Mouse (Mus musculus) embryonic facial prominence, embryonic 11.5 days (tissue): ENCODE results near the gene Lsmem1. TPM values are rescaled to one million over a fixed set of nuclear protein-coding genes. Genes with fewer than 3 reads are reported as not detected.
"Not testable (repeated sequence)": the region's sequence is repeated elsewhere in the genome, so short reads cannot be mapped to it uniquely, and the experiment has no call there.

Experiments used
- ATAC-seq: fragments of 200-750 bp; cut with Nextera tagmentation; replicated peaks from 2 replicates; pipeline ENCODE4 v1.8.0; 2017; ENCODE audit warnings: low read depth; ENCODE audit not compliant: insufficient number of reproducible peaks, low FRiP score, low TSS enrichment
- DNase-seq: peaks from one replicate; pipeline ENCODE4 v3.0.0-alpha.2; 2015; ENCODE audit warnings: low spot score
- H3K27ac ChIP-seq: fragments of 300-500 bp; sonication (generic); replicated peaks from 2 replicates; pipeline ENCODE4 v1.5.1; 2014; ENCODE audit warnings: mild to moderate bottlenecking, low read depth, low read length, control low read depth
- H3K27me3 ChIP-seq: fragments of 300-500 bp; sonication (generic); 2 replicates; pipeline ENCODE4 v1.6.1; 2014; ENCODE audit warnings: mild to moderate bottlenecking, low read length, moderate library complexity, mixed read lengths; ENCODE audit not compliant: control insufficient read depth, insufficient read depth
- H3K36me3 ChIP-seq: fragments of 300-500 bp; sonication (generic); replicated peaks from 2 replicates; pipeline ENCODE4 v1.6.1; 2014; ENCODE audit warnings: low read depth, mild to moderate bottlenecking, low read length, moderate library complexity, mixed read lengths; ENCODE audit not compliant: control insufficient read depth, insufficient read depth
- H3K4me1 ChIP-seq: fragments of 300-500 bp; sonication (generic); 2 replicates; pipeline ENCODE4 v1.6.1; 2014; ENCODE audit warnings: low read length, mixed read lengths; ENCODE audit not compliant: control insufficient read depth, insufficient read depth
- H3K4me2 ChIP-seq: fragments of 300-500 bp; sonication (generic); 2 replicates; pipeline ENCODE4 v1.6.1; 2014; ENCODE audit warnings: low read depth, mild to moderate bottlenecking, control low read depth, low read length, moderate library complexity
- H3K4me3 ChIP-seq: fragments of 300-500 bp; sonication (generic); 2 replicates; pipeline ENCODE4 v1.5.1; 2014; ENCODE audit warnings: low read depth, low read length, control low read depth
- H3K9ac ChIP-seq: fragments of 300-500 bp; sonication (generic); replicated peaks from 2 replicates; pipeline ENCODE4 v1.6.1; 2014; ENCODE audit warnings: mild to moderate bottlenecking, control low read depth, low read length
- H3K9me3 ChIP-seq: fragments of 300-500 bp; sonication (generic); replicated peaks from 2 replicates; pipeline ENCODE4 v1.6.1; 2016; ENCODE audit warnings: mild to moderate bottlenecking, low read length, inconsistent platforms, mixed read lengths; ENCODE audit not compliant: control insufficient read depth
- WGBS: fragments of 180-500 bp; shearing (Covaris S2); extraction: QIAGEN DNeasy Blood & Tissue Kit; methylation state at CpG from one replicate; pipeline ENCODE4 v1.1.7; 2014; 5-methylcytosine and 5-hydroxymethylcytosine counted together
- polyA plus RNA-seq: library from polyadenylated mRNA; unstranded; fragments of >200 nt; fragmentation: Nextera tagmentation; extraction: Ambion mirVana; gene quantifications from 2 replicates; pipeline ENCODE4 v1.2.1, GENCODE M21; 2014

Gene Lsmem1
- polyA plus RNA-seq, 1 experiment from 2014 or later, result 0.20 TPM

- no peak for DNase-seq
- H3K4me2 ChIP-seq, result no peak overlapping the region
Observed at GRCm38 (mm10) chr12:40176158-40176557, 23.1 kb downstream of the Lsmem1 start.

DNA sequence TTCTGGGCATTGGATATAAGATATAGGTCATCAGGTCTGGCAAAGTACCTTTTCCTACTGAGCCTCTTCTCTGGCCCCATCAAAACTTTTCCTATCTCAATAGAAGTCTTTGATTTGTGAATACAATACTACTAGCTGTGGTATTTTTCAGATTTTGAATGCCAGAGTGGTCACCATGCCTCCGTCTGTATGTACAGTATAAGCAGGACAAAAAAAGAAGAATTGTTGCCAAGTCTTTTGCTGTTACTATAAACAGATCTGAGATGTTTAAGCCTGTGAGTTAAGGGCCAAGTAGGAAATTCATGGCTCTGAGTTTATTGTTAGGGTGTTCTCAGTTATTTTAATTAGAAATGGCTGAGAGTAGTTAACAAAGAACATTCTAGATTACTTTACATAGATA is 24.1 kb downstream of the Lsmem1 start:
- 71% methylated on average over 1 of the region's 1 CpGs for WGBS
- H3K4me1 ChIP-seq, H3K4me2 ChIP-seq, H3K36me3 ChIP-seq, H3K9ac ChIP-seq, H3K4me3 ChIP-seq, H3K27ac ChIP-seq, H3K27me3 ChIP-seq, H3K9me3 ChIP-seq, DNase-seq, ATAC-seq: not testable (repeated sequence)

More at GRCm38 (mm10) chr12:40176158-40176557, 23.1 kb downstream of the Lsmem1 start:
- Histone ChIP-seq H3K36me3 (no peaks in the 10 kb centered on the region), H3K27ac (no peak overlapping the region), H3K9me3 (no peaks in the 10 kb centered on the region; the same call in 1 of the 2 replicates), H3K4me3 (no peak overlapping the region), H3K27me3 (no peaks in the 10 kb centered on the region), H3K9ac (no peak overlapping the region), H3K4me1 (no peaks in the 10 kb centered on the region)
- ATAC-seq, result no peak
- WGBS, result 76% methylated on average over 2 of the region's 2 CpGs

DNA sequence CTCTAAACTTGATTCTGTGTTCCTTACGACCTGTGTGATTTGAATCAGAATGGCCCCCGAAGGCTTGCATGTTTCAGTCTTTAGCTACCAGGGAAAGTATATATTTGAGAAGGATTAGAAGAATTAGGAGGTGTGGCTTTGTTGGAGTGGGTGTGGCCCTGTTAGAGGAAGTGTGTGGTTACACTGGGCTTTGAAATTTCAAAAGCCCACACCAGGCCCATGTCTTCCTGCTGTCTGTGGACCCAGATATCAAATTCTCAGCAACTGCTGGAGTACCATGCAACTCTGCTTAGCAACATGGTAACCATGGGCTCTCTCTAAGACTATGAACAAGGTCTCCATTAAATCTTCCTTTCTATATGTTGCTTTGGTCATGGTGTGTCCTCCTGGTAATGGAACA is 27.7 kb downstream of the Lsmem1 start:
- H3K36me3 ChIP-seq, result no peaks in the 10 kb centered on the region
- H3K27me3 ChIP-seq, result no peaks in the 10 kb centered on the region
- no peak overlapping the region for H3K27ac ChIP-seq
- H3K4me1 ChIP-seq, result no peaks in the 10 kb centered on the region
- H3K9me3 ChIP-seq, result no peaks in the 10 kb centered on the region
- DNase-seq (no peak), ATAC-seq (no peak)
- WGBS, result 94% methylated on average over 2 of the region's 2 CpGs
- no peak overlapping the region for H3K4me2 ChIP-seq
- H3K4me3 ChIP-seq, result no peak overlapping the region
- no peak overlapping the region for H3K9ac ChIP-seq

DNA sequence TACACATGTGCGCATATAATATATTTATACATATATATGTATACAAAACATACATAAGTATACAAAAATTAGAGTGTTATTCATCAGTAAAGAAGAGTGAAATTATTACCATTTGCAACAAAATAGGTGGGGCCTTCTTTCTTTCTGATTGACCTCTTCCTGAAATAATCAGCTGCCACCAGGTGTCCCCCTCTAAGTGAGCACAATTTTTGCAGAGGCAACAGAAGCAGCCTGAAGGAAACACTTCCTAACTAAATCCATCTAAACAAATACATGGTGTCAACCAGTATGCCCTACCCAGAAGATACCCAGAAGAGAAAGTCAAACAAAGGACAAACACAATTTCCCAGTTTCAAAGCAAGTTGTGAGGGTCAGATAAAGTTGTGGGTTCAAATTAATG is 29.6 kb downstream of the Lsmem1 start:
- Histone ChIP-seq H3K36me3 (no peaks in the 10 kb centered on the region), H3K4me3 (no peak overlapping the region), H3K27me3 (no peaks in the 10 kb centered on the region), H3K4me2 (no peak overlapping the region), H3K4me1 (no peaks in the 10 kb centered on the region), H3K9ac (no peak overlapping the region), H3K9me3 (no peaks in the 10 kb centered on the region), H3K27ac (no peak overlapping the region)
- DNase-seq, result no peak
- no peak for ATAC-seq
- 96% methylated on average over 1 of the region's 1 CpGs for WGBS

GRCm38 (mm10) chr12:40164621-40165020 is 34.7 kb downstream of the Lsmem1 start:
- ATAC-seq, result no peak
- Histone ChIP-seq H3K9ac (no peak overlapping the region), H3K4me1 (no peaks in the 10 kb centered on the region), H3K4me2 (no peak overlapping the region), H3K36me3 (no peaks in the 10 kb centered on the region), H3K4me3 (no peak overlapping the region), H3K27ac (no peak overlapping the region), H3K9me3 (no peaks in the 10 kb centered on the region), H3K27me3 (no peaks in the 10 kb centered on the region)
- WGBS, result 13% methylated on average over 2 of the region's 2 CpGs
- peak; percentile 67 for DNase-seq

GRCm38 (mm10) chr12:40160777-40161176 is 38.5 kb downstream of the Lsmem1 start:
- no peaks in the 10 kb centered on the region for H3K9me3 ChIP-seq
- H3K27ac ChIP-seq, result no peak overlapping the region
- no peaks in the 10 kb centered on the region for H3K36me3 ChIP-seq
- no peak overlapping the region for H3K4me2 ChIP-seq
- H3K9ac ChIP-seq, result no peak overlapping the region
- no peak for DNase-seq
- ATAC-seq, result no peak
- 84% methylated on average over 2 of the region's 2 CpGs for WGBS
- H3K27me3 ChIP-seq, result no peaks in the 10 kb centered on the region
- no peak overlapping the region for H3K4me3 ChIP-seq
- no peaks in the 10 kb centered on the region for H3K4me1 ChIP-seq

DNA sequence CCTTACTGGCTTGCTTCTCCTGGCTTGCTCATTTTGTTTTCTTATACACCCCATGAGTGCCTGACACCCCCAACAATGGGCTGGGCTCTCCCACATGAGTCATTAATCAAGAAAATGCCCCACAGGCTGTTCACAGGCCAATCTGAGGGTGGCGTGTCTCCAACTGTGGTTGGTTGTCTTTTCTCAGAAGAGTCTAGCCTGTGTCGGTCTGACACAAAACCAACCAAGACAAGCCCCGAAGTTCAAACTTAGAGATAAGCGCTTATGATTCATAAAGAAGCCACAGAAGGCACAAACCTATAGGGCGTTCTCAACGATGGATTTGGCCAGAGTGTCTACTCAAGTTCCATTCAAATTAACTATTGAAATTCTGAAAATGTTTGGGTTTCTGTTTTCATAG is 45.1 kb downstream of the Lsmem1 start:
- H3K9ac ChIP-seq, result no peak overlapping the region
- no peak overlapping the region for H3K4me3 ChIP-seq

DNA sequence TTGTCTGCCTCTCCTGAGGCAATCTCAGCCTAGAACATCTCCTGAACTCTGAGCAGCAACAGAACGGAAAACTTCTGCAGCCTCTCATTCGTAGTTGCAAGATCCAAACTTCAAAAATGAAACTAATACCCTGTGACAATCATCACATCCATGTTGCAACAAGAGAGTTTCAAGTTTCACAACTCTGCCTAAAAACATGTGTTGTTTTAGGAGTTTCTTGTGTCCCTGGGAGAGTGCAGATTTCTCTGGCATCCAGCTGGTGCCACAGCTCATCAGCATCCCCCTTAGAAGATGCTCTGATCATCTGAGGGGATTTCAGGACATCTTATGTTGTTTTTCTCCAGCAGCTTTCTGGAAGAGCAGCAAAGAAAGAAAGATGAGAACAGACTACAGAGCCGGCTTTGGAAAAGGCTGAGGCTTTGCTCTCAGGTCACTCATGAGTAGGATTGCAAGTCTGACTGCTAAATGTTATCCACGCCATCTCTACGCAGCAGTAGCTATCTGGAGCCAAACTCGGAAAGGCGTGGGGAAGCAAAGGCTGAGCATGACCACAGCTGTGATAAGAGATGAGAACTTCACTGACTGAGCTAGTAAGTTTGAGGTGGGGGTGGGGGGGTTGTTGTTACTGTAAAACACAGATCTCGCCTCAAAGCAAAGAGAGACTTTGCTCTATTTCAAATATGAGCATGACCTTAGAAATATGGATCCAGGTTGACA is 46.8 kb downstream of the Lsmem1 start:
- Histone ChIP-seq H3K36me3 (no peaks in the 10 kb centered on the region), H3K4me2 (no peak overlapping the region), H3K4me1 (no peaks in the 10 kb centered on the region), H3K9me3 (no peaks in the 10 kb centered on the region), H3K4me3 (no peak overlapping the region), H3K27ac (no peak overlapping the region), H3K9ac (no peak overlapping the region), H3K27me3 (no peaks in the 10 kb centered on the region)
- no peak for ATAC-seq
- 64% methylated on average over 8 of the region's 8 CpGs for WGBS
- DNase-seq, result peak; percentile 52

More for the DNA sequence above, 45.1 kb downstream of the Lsmem1 start:
- no peaks in the 10 kb centered on the region for H3K9me3 ChIP-seq
- H3K27me3 ChIP-seq, result no peaks in the 10 kb centered on the region
- H3K4me1 ChIP-seq, result no peaks in the 10 kb centered on the region
- no peak overlapping the region for H3K4me2 ChIP-seq
- no peaks in the 10 kb centered on the region for H3K36me3 ChIP-seq
- WGBS, result 90% methylated on average over 6 of the region's 6 CpGs
- ATAC-seq (no peak), DNase-seq (no peak)
- no peak overlapping the region for H3K27ac ChIP-seq
